Mouse (Mus musculus) lung, postnatal 0 days (tissue): ENCODE results near the gene Ubr3. TPM values are rescaled to one million over a fixed set of nuclear protein-coding genes. Genes with fewer than 3 reads are reported as not detected.

ENCODE experiments used
- ATAC-seq: fragments of 200-750 bp; cut with Nextera tagmentation; 2 replicates; pipeline ENCODE4 v1.8.0; 2017; ENCODE audit warnings: moderate library complexity
- DNase-seq: peaks from one replicate; pipeline ENCODE4 v3.0.0-alpha.2; 2016; ENCODE audit warnings: low spot score
- H3K27ac ChIP-seq: fragments of 300-500 bp; sonication (generic); 2 replicates; pipeline ENCODE4 v1.5.1; 2014; ENCODE audit warnings: antibody characterized with exemption, mild to moderate bottlenecking, low read length, mixed read lengths
- H3K27me3 ChIP-seq: fragments of 300-500 bp; sonication (generic); replicated peaks from 2 replicates; pipeline ENCODE4 v1.6.1; 2014; ENCODE audit warnings: low read length, mixed read lengths; ENCODE audit not compliant: insufficient read depth
- H3K36me3 ChIP-seq: fragments of 300-500 bp; sonication (generic); 2 replicates; pipeline ENCODE4 v1.6.1; 2014; ENCODE audit warnings: low read length, mixed read lengths; ENCODE audit not compliant: insufficient read depth
- H3K4me1 ChIP-seq: fragments of 300-500 bp; sonication (generic); 2 replicates; pipeline ENCODE4 v1.6.1; 2014; ENCODE audit warnings: antibody characterized with exemption, low read depth, low read length, mixed read lengths; ENCODE audit not compliant: insufficient read depth
- H3K4me2 ChIP-seq: fragments of 300-500 bp; sonication (generic); replicated peaks from 2 replicates; pipeline ENCODE4 v1.6.1; 2014; ENCODE audit warnings: low read depth, mild to moderate bottlenecking, low read length, moderate library complexity, mixed read lengths
- H3K4me3 ChIP-seq: fragments of 300-500 bp; sonication (generic); 2 replicates; pipeline ENCODE4 v1.5.1; 2014; ENCODE audit warnings: low read depth, low read length
- H3K9ac ChIP-seq: fragments of 300-500 bp; sonication (generic); replicated peaks from 2 replicates; pipeline ENCODE4 v1.6.1; 2014; ENCODE audit warnings: low read depth, mild to moderate bottlenecking
- H3K9me3 ChIP-seq: fragments of 300-500 bp; sonication (generic); 2 replicates; pipeline ENCODE4 v1.6.1; 2016; ENCODE audit warnings: low read length, mixed read lengths
- CTCF ChIP-seq: IDR thresholded peaks from 2 replicates; pipeline ENCODE4 v1.5.1; 2016; ENCODE audit warnings: antibody characterized with exemption, mild to moderate bottlenecking
- EP300 ChIP-seq: IDR thresholded peaks from 2 replicates; pipeline ENCODE4 v1.6.1; 2016; ENCODE audit warnings: antibody characterized with exemption, mild to moderate bottlenecking, control low read depth
- WGBS: fragments of 180-500 bp; shearing (Covaris S2); extraction: QIAGEN DNeasy Blood & Tissue Kit; methylation state at CpG from one replicate; pipeline ENCODE4 v1.1.7; 2014; 5-methylcytosine and 5-hydroxymethylcytosine counted together
- polyA plus RNA-seq: library from polyadenylated mRNA; unstranded; fragments of >200 nt; fragmentation: Nextera tagmentation; extraction: Ambion mirVana; gene quantifications from 2 replicates; pipeline ENCODE4 v1.2.1, GENCODE M21; 2015

Gene Ubr3
- polyA plus RNA-seq, 1 experiment from 2014 or later: 10.4 TPM

- no peaks in the 10 kb centered on the region for H3K27me3 ChIP-seq
- ATAC-seq: peak; percentile 98
- H3K36me3 ChIP-seq: no peaks in the 10 kb centered on the region
- DNase-seq: peak; percentile 98
- TF ChIP-seq CTCF (no peak), EP300 (no peak)
- peak within 1 kb of the TSS; percentile 89 for H3K27ac ChIP-seq
- under 1% methylated on average over 52 of the region's 66 CpGs for WGBS
- peak within 1 kb of the TSS; percentile 62 for H3K4me2 ChIP-seq
- peak within 1 kb of the TSS; percentile 97 for H3K9ac ChIP-seq
- no peaks in the 10 kb centered on the region for H3K4me1 ChIP-seq
- H3K4me3 ChIP-seq: peak within 1 kb of the TSS; percentile 100
- no peaks in the 10 kb centered on the region for H3K9me3 ChIP-seq
Measured at GRCm38 (mm10) chr2:69861485-69862091, 35.5 kb upstream of the Ubr3 start, which contains the start of gene Ssb. Ssb (plus strand) TSS chr2:69861562.

GRCm38 (mm10) chr2:69862117-69862657, 34.9 kb upstream of the Ubr3 start:
- Histone ChIP-seq H3K36me3 (no peaks in the 10 kb centered on the region), H3K27me3 (no peaks in the 10 kb centered on the region), H3K4me2 (peak overlapping the region; percentile 62), H3K4me3 (peak overlapping the region; percentile 100), H3K9me3 (no peaks in the 10 kb centered on the region), H3K4me1 (no peaks in the 10 kb centered on the region), H3K9ac (peak overlapping the region; percentile 97), H3K27ac (peak overlapping the region; percentile 89)
- TF ChIP-seq CTCF (no peak), EP300 (no peak)
- ATAC-seq: no peak
- 0% methylated on average over 13 of the region's 13 CpGs for WGBS
- no peak for DNase-seq

- Histone ChIP-seq H3K4me3 (no peak overlapping the region), H3K9me3 (no peaks in the 10 kb centered on the region), H3K36me3 (no peaks in the 10 kb centered on the region), H3K4me2 (no peak overlapping the region), H3K9ac (no peak overlapping the region), H3K27ac (no peak overlapping the region), H3K27me3 (no peaks in the 10 kb centered on the region), H3K4me1 (peaks cover 4% of the 10 kb centered on the region; the same call in 1 of the 2 replicates)
- DNase-seq: no peak
- TF ChIP-seq CTCF: peak; percentile 49
- TF ChIP-seq EP300: no peak
- no peak for ATAC-seq
- 64% methylated on average over 2 of the region's 2 CpGs for WGBS
Measured at GRCm38 (mm10) chr2:69883990-69884391, 13.1 kb upstream of the Ubr3 start.

- no peaks in the 10 kb centered on the region for H3K36me3 ChIP-seq
- H3K9me3 ChIP-seq: no peaks in the 10 kb centered on the region
- ATAC-seq: no peak
- peak overlapping the region; percentile 81 for H3K4me2 ChIP-seq
- H3K27ac ChIP-seq: no peak overlapping the region
- H3K4me1 ChIP-seq: peaks cover 4% of the 10 kb centered on the region; the same call in 1 of the 2 replicates
- DNase-seq: no peak
- H3K4me3 ChIP-seq: peak overlapping the region; percentile 72
- WGBS: 27% methylated on average over 6 of the region's 6 CpGs
- no peak for TF ChIP-seq EP300
- no peak for TF ChIP-seq CTCF
- H3K9ac ChIP-seq: 0 out of 2 replicates have a peak overlapping the region, but pooled peaks have one; percentile 2
- H3K27me3 ChIP-seq: no peaks in the 10 kb centered on the region
Measured at GRCm38 (mm10) chr2:69884581-69884980, 12.5 kb upstream of the Ubr3 start.

- Histone ChIP-seq H3K27me3 (no peaks in the 10 kb centered on the region), H3K36me3 (no peaks in the 10 kb centered on the region), H3K4me3 (peak overlapping the region; percentile 72), H3K9me3 (no peaks in the 10 kb centered on the region), H3K4me2 (peak overlapping the region; percentile 81), H3K27ac (peak overlapping the region; percentile 81), H3K9ac (peak overlapping the region; percentile 76), H3K4me1 (peaks cover 4% of the 10 kb centered on the region; the same call in 1 of the 2 replicates)
- ATAC-seq (peak; percentile 25; the same call in 1 of the 2 replicates), DNase-seq (peak; percentile 11)
- TF ChIP-seq EP300: no peak
- 6% methylated on average over 12 of the region's 12 CpGs for WGBS
Measured at GRCm38 (mm10) chr2:69885050-69885449, 12.0 kb upstream of the Ubr3 start.

- no peaks in the 10 kb centered on the region for H3K9me3 ChIP-seq
- H3K9ac ChIP-seq: peak within 1 kb of the TSS; percentile 76
- whole genome bisulfite sequencing: 2% methylated on average over 45 of the region's 45 CpGs
- peak within 1 kb of the TSS; percentile 72 for H3K4me3 ChIP-seq
- peak; percentile 99 for ATAC-seq
- H3K4me2 ChIP-seq: peak within 1 kb of the TSS; percentile 81
- peaks cover 4% of the 10 kb centered on the region; the same call in 1 of the 2 replicates for H3K4me1 ChIP-seq
- no peaks in the 10 kb centered on the region for H3K36me3 ChIP-seq
- peak within 1 kb of the TSS; percentile 81 for H3K27ac ChIP-seq
- no peaks in the 10 kb centered on the region for H3K27me3 ChIP-seq
- peak; percentile 81 for TF ChIP-seq CTCF
- TF ChIP-seq EP300: no peak
- DNase-seq: peak; percentile 92
Measured at GRCm38 (mm10) chr2:69885451-69886305, 11.4 kb upstream of the Ubr3 start, which contains the start of gene Mettl5. Mettl5 (minus strand) TSS chr2:69885615.
